Mouse (Mus musculus) left cerebral cortex, postnatal 14 days (tissue): ENCODE data around the gene Ascc2. TPM values are rescaled to one million over a fixed set of nuclear protein-coding genes. Genes with fewer than 3 reads are reported as not detected.
"Not testable (repeated sequence)": the region's sequence is repeated elsewhere in the genome, so short reads cannot be mapped to it uniquely, and the experiment has no call there.

ENCODE experiments used
- DNase-seq, 2 experiments: peaks; one replicate each; pipeline ENCODE4 v3.0.0; 2021 to 2022; ENCODE audit warnings: low spot score in 2 of 2, mixed read lengths in 1 of 2
- intact Hi-C: fragments of 180-260 bp; cut with DNase I; formaldehyde crosslinking; loops from one replicate; pipeline ENCODE4 v1.15.1; 2025
- total RNA-seq, 2 experiments: library from RNA; stranded (reverse); gene quantifications; 2 replicates each; pipeline ENCODE4 v1.2.3; 2021

The Ascc2 gene
- total RNA-seq, 2 experiments from 2014 or later = 18.6 to 19.8 TPM

DNA sequence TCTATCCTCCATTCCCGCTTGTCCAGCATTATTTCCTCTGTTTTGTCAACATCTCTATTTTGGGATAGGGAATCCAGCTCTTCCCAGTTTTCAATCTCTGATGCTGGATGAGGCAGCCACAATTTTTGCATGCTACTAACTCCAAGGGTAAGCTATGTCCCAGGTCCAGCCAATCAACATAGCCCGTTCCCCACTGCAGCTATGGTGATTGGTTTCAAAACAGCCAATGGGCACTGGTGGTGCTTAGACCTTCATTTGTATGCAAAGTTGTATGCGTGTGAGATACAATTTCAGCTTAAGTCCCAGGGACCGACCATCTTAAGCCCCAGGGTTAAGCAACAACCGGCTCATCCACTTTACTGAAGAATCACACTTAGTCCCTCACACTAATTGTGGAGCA, 14.6 kb upstream of the Ascc2 start:
- DNase-seq = no peak
- intact Hi-C loops = no loop called here

DNA sequence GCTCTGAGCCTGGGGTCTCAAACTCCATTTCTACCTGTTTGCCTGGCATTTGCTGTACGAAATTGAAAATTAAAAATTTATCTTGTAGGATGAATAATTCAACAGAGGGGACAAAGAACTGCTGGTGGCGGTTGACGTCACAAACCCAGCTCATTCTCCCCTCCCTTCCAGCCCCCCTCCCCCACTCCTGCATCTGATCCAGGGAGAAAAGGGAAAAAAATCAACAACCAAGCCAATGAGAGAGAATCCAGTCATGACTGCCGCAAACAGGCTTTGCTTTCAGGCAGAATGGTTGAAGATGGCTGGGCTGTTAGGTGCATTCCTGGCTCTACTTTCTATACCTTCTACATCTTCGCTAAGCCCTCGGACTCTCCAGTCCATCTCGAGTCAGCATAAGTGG, 11.6 kb upstream of the Ascc2 start:
- DNase-seq = no peak
- intact Hi-C loops = no loop called here

DNA sequence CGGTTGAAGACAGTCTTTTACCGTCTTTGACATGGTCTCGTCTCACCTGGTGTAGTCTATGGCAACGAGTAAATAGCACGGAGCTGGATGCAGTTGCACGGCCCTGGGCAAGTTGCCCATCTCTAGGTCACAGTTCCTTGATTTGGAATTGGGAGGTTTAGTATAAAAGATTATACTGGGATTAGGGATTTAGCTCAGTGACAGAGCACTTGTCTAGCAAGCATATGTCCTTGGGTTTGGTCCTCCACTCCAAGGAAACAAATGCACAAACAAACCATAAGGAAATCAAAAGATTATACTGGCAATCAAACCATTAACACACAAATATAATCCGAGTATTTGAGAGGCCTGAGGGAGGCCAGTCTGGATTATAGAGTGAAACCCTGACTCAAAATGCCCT, 9.9 kb upstream of the Ascc2 start:
- intact Hi-C loops = no loop called here

DNA sequence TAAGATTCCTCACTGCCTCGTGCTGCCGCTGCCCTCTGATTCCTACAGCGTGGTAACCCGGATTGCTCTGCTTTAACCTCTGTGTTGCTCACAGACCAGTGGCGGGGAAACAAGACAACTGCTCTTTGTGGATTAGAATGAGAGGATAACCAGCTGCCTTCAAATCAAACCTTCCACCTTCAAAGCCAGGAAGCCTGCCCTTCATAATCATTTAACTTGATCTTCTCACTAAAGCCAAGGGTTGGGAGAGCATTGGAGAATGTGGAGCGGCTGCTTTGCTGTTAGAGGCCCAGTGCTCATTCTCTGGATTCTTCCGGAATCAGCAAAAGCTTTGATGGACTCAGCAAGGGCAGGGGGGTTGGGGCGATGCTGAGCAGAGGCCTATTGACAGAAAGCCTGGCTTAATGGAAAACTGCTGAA, 7.7 kb upstream of the Ascc2 start:
- intact Hi-C loops = no loop called here
- DNase-seq = no peak

More for the DNA sequence above, 9.9 kb upstream of the Ascc2 start:
- DNase-seq = no peak

DNA sequence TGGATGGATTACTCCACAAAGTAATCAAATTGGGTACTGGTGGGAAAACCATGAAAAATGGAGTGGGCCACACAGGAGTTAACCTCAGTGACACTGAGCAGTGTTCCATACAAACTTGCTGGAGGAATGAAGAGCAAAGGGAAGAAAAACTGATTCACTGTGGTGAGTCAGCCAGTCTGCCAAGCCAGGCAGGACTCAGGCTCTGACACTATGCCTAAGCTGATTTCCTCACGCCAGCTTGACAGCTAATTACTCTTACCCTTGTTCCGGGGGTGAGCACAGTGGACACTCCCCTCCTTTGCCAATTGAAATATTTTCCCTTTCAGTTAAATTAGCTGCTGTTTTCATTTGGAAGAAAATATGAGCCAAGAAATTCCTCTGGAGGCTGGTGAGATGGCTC, 4.1 kb upstream of the Ascc2 start:
- no peak for DNase-seq
- intact Hi-C loops = no loop called here

DNA sequence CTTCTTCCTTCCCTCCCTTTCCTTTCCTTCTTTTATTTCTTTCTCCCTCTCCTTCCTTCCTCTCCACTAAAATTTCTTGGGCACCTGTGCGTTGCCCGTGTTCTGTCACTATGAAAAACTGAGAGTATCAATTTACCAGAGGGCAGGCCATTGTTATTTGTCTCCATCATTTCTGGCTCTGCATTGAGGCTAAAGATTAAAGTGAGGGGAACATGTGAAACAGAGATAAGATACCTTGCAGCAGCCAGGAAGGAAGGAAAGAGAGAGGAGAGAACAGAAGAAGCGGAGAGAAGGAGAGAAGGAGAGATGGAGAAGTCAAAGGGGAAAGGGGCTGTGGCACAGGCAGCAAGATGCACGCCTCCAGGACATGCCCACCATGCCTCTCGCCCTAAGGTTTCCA, 3.2 kb upstream of the Ascc2 start:
- intact Hi-C loops = no loop called here
- no peak for DNase-seq

DNA sequence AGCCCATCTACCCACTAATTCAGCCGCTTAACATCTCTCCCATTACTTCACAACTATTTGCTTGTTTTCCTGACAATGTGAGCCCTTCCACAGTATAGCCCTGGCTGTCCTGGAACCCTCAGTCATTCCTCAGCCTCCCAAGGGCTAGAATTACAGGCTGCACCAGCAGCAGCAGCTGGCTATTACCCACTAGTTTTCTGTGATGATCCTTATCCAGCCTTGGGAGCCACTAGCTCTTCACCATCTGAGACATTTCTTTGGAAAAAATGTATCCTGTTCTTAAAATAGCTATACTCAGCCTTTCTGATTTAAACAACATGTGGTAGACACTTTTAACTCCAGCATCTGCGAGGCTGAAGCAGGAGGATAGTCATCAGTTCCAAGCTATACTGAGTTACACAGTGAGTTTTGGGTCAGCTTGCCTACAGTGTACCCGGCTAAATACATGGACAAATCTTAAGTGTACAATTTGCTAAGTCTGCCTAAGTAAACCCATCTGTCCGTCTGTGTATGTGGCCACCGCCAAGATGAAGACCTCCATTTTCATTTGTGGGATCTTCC, 685 bp upstream of the Ascc2 start:
- intact Hi-C loops = loop anchor here (5.0 kb wide), 1 partner anchor 45 kb away; the partner anchor contains the start of gene Mtmr3
- no peak for DNase-seq

DNA sequence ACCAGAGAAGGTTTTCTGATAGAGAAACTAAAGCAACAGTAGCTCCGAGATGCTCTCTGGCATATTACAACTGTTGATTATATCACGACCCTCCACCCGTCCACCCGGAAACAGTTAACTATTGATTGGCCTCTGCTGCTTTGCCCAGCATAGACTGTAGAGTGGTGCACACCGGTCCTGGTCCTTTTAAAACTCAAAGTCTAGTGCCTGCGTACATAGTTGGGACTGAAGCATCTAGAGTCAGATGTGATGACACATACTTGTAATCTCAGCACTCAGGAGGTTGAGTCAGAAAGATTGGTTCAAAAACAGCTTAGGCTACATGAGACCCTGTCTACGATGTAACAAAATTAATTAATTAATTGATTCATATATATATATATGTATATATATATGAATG, 714 bp downstream of the Ascc2 start:
- no peak for DNase-seq
- intact Hi-C loops = loop anchor here (5.0 kb wide), 1 partner anchor 46 kb away; the partner anchor contains the start of gene Mtmr3

DNA sequence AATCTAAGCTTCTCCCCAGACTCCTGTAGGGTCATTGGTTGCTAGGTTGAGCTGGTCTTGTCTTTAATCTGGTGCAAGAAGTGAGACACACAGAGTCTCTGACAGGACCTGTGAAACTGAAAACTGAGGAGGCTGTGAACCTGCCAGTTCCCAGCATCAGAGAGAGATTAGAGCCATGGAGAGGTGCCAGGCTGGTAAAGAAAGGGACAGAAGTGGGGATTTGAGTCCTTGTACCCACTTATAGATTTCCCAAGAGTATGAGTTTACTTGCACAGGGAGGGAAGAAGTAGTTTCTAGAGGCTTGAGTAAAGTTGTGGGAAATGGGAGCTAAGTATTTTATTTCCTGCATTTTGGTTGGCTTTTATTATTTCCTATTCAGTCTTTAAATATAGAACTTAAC, 3.6 kb downstream of the Ascc2 start:
- intact Hi-C loops = no loop called here
- DNase-seq = no peak

DNA sequence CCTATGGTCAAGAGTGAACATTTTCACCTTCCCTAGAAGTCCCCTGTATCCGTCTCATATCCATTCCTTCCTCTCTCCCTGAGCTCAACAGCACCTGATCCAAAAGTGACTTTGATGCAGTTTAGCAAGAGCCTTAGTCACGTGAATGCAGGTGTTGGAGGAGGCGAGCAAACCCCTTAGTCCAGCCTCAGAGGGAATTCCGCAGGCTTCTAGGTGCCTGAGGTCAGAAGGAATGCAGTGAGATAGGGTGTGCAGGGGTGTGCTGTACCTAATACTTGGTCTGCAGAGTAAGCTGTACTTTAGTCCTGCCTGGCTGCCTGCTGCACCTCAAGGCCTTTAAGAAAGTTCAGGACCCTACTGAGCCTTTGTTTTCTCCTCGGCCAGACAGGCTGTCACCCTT, 6.2 kb downstream of the Ascc2 start:
- DNase-seq = no peak
- intact Hi-C loops = no loop called here

DNA sequence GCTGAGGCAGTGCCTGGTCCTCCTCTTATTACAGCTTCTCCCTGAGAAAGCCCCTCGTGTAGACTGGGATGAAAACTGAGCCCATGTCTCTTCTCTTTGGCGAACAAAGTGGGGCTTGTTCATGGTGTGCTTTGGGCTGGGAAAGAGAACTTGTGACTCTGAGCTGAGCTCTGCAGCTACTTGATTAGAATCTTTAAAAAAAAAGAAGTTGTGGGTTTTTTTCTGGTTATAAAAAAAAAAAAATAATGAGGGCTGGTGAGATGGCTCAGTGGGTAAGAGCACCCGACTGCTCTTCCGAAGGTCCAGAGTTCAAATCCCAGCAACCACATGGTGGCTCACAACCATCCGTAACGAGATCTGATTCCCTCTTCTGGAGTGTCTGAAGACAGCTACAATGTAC, 7.6 kb downstream of the Ascc2 start:
- intact Hi-C loops, DNase-seq: not testable (repeated sequence)

DNA sequence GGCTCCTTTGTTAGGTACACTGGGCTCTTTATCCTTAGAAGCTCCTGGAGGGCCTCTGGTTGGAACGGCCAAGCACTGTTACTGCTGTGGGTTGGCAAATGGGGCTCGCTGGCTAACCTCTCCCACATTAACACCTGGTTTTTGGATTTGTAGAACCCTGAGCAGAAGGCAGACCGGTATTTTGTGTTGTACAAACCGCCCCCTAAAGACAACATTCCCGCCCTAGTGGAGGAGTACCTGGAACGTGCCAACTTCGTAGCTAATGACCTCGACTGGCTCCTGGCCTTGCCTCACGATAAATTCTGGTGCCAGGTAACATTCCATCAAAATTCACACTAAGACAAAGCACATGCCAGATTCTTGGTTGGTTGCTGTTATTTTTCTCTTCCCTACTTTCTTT, 8.9 kb downstream of the Ascc2 start:
- no peak for DNase-seq
- intact Hi-C loops = no loop called here

DNA sequence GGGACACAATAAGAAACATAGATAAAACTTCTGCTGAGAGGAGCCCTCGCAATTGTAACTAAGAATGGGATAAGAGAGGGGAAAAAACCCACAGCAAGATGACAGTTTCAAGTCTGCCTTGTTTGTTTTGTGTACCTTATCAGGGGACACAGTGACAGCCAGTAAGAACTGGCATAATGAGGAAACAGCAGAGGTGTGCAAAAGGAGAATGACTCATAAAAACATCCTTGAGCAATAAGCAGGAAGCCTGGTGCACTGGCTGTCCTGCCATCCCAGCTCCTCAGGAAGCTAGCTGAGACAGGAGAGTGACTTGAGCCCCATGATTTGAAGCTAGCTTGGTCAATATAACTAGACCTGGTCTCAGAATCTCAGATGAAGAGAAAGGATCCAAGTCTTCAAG, 22.3 kb downstream of the Ascc2 start:
- intact Hi-C loops = no loop called here
- no peak for DNase-seq

DNA sequence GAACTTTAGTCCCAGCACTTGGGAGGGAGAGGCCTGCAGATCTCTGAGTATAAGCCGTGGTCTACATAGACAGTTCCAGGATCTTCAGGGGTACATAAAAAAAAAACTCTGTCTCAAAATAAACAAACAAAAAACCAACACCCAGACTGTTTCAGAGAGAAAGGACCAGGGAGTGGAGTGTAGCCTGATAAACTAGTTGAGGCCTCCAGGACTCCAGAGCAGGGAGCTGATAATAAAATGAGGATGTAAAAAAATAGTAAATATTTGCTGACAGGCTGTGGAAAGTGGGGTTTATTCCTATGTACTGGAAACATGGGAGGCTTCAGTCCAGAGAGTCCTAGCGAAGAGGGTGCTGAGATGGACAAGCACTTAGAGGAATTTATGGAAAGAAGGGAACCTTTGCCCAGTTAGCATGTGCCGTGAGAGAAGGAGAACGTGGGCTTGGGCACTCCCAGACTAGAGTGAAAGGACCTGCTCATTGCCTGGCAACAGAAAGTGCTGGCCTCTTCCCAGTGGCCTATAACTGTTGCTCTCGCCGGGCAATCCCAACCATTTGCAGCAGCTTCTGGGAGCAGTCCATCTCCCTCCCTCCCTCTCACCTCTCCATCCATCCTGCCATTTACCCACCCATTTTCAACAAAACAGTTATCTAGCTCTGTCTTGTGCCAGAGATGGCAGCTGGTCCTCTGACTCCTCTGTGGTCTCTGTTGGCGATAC, 22.9 kb downstream of the Ascc2 start:
- intact Hi-C loops = no loop called here
- DNase-seq = no peak

DNA sequence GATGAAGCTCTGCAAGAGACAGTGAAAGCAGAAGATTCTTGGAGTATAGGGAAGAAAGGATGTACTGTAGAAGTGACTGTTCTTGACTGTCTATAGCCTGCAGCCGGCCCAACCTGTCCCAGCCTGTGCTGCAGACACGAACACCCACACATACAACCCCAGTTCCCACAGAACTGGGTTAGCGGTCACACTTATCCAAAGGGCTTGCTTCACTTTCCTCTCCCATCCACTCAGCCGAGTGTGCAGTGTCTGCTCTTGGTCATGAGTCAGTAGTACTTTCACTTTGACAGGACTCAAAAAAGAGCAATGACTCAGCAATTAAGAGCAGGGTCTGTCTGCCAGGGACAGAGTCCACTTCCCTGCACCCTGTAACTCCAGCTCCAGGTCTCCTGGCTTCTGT, 23.8 kb downstream of the Ascc2 start:
- intact Hi-C loops = no loop called here
- no peak for DNase-seq

DNA sequence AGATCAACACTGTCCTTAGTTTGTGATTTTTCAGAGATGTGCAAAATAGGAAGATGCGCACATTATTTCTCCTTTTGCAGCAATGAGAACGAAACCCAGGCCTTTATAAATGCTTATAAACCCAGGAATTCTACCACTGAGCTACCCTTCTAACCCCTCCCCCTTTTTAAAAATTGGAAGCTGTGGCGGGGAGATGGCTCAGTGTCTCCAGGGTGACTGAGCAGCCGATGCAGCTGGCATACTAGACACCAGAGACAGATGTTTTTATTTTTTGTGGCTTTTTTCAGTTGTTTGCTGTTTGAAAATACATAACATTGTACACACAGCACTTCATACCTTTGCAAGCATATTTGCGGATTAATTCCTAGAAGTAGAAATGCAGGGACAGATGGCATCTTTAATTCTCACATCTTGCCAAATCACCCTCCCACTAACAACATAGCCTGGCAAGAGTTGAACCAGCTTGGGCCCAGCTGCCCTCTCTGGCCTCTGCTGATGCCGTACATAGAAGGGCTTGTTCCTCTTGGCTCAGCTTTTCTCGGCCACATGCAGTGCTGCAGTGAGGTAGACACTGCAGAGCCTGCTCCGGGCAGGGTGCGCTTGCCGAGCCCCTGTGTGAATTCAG, 24.4 kb downstream of the Ascc2 start:
- intact Hi-C loops = no loop called here
- DNase-seq = no peak

DNA sequence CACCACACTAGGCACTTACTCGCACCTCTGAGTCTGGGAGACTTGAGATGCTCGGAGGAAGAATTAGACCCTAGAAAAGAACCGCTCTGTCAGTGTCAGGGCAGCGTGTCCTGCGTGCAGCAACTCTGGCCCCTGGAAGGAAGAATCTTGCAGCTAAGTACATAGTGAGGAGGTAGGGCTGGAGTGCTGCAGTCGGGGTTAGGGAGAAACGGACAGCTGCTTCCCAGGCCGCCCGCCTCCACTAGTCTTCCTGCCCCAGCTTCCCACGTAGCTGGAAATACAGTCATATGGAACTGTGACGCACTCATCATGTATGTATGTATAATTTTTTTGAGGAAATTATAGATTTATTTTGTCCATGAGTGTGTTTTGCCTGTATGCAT, 24.9 kb downstream of the Ascc2 start:
- intact Hi-C loops = no loop called here
- no peak for DNase-seq

DNA sequence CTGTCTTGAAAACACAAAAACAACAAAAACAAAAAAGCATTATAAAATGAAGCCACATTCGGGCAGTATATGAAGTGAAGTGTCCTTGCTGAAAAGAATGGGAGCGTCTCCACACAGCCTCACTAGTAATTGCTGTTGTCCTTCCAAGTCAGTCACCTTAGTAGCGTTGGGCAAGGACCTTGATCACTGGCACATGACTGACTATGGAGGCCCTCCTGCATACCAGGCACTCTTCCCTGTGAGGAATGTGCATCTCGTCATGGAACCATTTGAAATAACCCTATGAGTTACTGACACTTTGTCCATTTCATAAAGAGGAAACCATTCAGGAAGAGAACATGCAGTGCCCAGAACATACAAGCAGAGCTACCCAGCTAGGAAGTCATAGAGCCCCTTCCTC, 34.2 kb downstream of the Ascc2 start:
- no peak for DNase-seq
- intact Hi-C loops = no loop called here

DNA sequence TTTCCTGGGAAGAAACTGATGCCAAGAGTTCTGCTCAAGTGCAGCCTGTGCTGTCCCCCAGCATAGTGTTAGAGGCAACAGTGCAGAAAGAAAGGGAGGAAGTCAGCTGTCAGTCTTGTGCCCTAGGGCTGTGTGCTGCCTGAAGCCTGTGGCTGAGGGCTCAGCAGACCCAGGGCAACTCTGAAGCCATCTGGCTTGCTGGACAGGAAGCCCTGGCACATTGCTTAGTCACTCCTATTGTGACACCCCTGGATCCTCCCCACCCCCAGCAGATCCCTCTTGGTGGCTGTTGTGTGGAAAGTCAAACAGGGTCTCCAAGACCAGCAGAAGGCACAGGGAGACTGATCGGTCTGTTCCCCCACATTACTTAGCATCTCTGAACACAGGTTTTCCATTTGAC, 37.0 kb downstream of the Ascc2 start:
- intact Hi-C loops = no loop called here
- DNase-seq = no peak

DNA sequence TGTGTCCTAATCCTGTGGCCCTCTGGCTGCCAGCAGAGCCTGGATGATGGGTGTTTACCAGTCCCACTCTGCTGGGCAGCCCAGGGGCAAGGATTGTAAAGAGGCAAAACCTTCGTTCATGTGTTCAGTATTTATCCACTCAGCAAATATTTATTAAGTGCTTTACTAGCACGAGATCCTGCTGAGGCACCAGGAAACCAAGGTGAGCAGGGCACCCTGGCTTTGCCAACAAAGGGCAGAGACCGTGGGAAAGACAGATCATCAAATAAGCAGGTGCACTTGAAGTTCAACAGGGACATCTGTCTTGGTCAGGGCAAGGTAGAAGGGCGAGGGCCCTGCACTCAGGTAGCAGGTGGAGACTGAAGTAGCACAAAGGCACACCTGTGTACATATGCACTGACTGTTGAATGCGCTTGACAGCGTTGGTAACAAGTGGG, 37.6 kb downstream of the Ascc2 start:
- no peak for DNase-seq
- intact Hi-C loops = no loop called here

DNA sequence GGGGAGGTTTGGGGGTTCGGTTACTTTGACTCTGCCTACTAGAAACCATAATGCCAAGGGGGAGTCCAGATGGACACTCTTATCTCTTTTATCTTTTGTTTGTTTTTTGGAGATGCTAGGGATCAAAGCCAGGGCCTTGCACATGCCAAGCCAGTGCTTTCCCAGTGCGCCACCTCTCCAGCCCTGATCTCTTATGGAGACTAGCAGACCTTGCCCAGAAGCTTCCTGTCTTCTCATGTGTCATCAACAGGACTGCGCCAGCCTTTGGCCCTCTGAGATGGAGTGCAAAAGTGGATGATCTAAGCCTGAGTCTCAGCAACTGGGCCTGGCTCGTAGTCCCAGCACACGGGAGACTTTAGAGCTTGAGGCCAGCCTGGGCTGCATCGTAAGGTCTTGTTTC, 38.1 kb downstream of the Ascc2 start:
- DNase-seq = no peak
- intact Hi-C loops = no loop called here
